Mouse (Mus musculus) forebrain, embryonic 10.5 days (tissue): ENCODE measurements around the gene Gpr152. TPM values are rescaled to one million over a fixed set of nuclear protein-coding genes. Genes with fewer than 3 reads are reported as not detected.

Experiments used
- DNase-seq: peaks from one replicate; pipeline ENCODE4 v3.0.0-alpha.2; 2017; ENCODE audit warnings: low spot score; ENCODE audit errors: extremely low spot score
- H3K27ac ChIP-seq: fragments of 300-500 bp; sonication (generic); 2 replicates; pipeline ENCODE4 v1.5.1; 2016; ENCODE audit warnings: mild to moderate bottlenecking
- H3K27me3 ChIP-seq: fragments of 300-500 bp; sonication (generic); 2 replicates; pipeline ENCODE4 v1.6.1; 2016; ENCODE audit warnings: mild to moderate bottlenecking; ENCODE audit not compliant: poor library complexity, severe bottlenecking
- H3K36me3 ChIP-seq: fragments of 300-500 bp; sonication (generic); replicated peaks from 2 replicates; pipeline ENCODE4 v1.6.1; 2016; ENCODE audit warnings: mild to moderate bottlenecking, moderate library complexity
- H3K4me1 ChIP-seq: fragments of 300-500 bp; sonication (generic); 2 replicates; pipeline ENCODE4 v1.6.1; 2016
- H3K4me3 ChIP-seq: fragments of 300-500 bp; sonication (generic); 2 replicates; pipeline ENCODE4 v1.5.1; 2016; ENCODE audit warnings: mild to moderate bottlenecking, moderate library complexity
- H3K9me3 ChIP-seq: fragments of 300-500 bp; sonication (generic); 2 replicates; pipeline ENCODE4 v1.6.1; 2016; ENCODE audit warnings: mild to moderate bottlenecking, moderate library complexity
- WGBS: fragments of 180-500 bp; shearing (Covaris S2); methylation state at CpG from one replicate; pipeline ENCODE4 v1.1.7; 2016; 5-methylcytosine and 5-hydroxymethylcytosine counted together
- polyA plus RNA-seq: library from polyadenylated mRNA; unstranded; fragments of >200 nt; fragmentation: Nextera tagmentation; extraction: Ambion mirVana; gene quantifications from 2 replicates; pipeline ENCODE4 v1.2.1, GENCODE M21; 2016

Gene Gpr152
- polyA plus RNA-seq, 1 experiment from 2014 or later: not detected

DNA sequence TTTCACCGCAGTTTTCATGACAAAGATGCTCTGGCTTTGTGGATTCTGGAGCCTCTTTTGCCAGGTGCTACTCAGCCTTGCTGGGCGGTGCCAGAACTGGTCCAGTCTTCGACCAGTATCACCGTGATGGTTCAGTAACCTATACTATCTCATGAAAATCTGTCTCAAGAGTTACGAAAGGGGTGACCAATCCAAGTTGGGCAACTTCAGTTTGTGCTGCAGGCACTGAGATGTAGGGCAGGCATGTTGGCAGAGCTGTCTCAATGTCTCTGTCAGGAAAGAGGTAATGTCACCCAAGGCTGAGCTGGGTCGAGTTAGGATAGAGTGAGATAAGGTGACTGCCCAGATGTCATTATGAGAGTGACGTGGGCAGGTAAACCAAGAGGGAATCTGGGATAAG lies 40.8 kb downstream of the Gpr152 start:
- no peak for DNase-seq
- WGBS: 89% methylated on average over 7 of the region's 7 CpGs
- no peak overlapping the region for H3K27ac ChIP-seq
- peaks cover 14% of the 10 kb centered on the region for H3K27me3 ChIP-seq
- H3K4me3 ChIP-seq: no peak overlapping the region
- H3K9me3 ChIP-seq: no peaks in the 10 kb centered on the region
- H3K4me1 ChIP-seq: peaks cover 33% of the 10 kb centered on the region
- no peaks in the 10 kb centered on the region for H3K36me3 ChIP-seq

DNA sequence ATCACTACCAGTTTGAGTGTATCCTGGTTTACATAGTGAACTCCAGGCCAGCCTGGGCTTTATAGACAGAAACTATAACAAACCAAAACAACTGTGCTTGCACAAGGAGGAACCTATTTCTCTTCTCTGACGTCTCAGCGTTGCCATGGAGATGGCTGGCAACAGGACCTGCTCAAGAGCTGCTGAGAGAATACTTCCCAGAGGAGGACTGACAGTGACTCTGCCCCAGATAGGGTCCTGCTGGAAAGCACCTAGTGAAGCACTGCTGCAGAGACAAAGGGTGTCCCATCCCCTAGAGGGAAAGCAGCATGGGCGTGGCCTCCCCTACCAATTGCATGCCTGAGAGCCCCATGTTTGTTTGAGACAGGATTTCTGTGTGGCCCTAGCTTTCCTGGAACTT lies 42.3 kb downstream of the Gpr152 start:
- Histone ChIP-seq H3K9me3 (no peaks in the 10 kb centered on the region), H3K27ac (no peak overlapping the region), H3K4me1 (peaks cover 30% of the 10 kb centered on the region), H3K27me3 (peaks cover 1% of the 10 kb centered on the region; the same call in 1 of the 2 replicates), H3K36me3 (no peaks in the 10 kb centered on the region), H3K4me3 (no peak overlapping the region)
- WGBS: 49% methylated on average over 3 of the region's 3 CpGs
- no peak for DNase-seq

DNA sequence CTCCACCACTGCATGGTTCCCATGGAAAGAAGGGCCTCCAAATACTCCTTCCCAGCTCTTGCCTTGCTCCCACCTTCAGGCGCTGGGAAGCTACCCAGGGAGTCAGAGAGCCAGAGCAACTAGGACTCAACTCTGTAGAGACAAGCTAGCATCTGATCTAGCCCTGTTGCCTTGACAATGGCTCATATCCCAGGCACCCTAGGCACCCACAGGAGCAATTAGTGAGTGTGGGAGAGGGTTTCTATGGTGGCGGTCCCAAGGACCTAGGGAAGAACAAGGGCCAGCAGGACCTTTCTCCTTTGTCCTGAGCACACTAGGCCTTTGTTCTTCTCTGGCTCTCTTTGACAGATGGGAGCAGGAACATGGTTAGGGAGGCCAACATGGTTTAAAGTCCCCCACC lies 44.1 kb downstream of the Gpr152 start:
- Histone ChIP-seq H3K27me3 (no peaks in the 10 kb centered on the region), H3K4me3 (no peak overlapping the region), H3K27ac (0 out of 2 replicates have a peak overlapping the region, but pooled peaks have one; percentile 4), H3K4me1 (peaks cover 30% of the 10 kb centered on the region), H3K9me3 (no peaks in the 10 kb centered on the region), H3K36me3 (no peaks in the 10 kb centered on the region)
- DNase-seq: no peak
- 82% methylated on average over 2 of the region's 2 CpGs for WGBS

DNA sequence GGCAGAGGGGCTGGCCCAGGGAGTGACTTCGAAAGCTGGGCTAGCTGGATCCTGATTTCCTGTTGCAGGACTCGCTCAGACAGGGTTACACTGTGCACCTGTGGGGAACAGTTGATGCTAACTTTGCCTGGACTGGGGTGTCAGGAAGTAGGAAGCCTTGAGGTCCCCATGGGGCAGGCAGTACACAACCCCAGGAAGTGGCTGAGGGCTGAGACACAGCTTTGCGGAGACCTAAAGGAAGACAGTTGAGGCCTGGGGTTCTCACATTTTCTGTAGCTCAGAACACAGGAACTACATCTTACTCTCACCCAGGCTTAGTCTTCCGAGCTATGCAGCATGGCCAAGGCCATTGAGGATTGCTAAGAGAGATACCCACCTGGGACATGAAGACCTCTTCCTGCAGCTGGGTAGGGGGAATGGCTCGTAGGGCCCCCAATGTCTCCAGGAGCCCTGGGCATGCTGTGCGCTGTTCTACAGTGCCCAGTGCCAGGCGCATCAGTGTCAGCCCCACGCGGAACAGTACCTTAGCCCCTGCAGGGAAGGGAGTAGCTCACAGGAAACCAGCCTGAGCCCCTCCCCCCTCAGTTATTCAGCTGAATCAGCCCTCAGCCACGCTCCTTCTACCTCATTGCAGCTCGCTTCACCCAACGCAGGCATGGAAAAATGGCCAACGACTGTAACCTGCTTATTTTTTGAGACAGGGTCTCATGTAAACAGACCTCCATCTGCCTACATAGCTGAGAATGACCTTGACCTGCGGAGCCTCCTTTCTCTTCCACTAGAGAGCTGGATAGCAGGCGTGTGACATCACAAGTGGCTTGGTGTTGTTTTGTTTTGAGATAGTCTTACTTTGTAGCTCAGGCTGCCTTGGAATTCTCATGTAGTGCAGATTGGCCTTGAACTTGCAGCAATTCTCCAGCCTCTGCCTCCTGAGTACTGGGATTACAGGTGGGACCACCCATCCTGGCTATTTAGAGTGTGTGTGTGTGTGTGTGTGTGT lies 45.7 kb downstream of the Gpr152 start:
- peaks cover 30% of the 10 kb centered on the region for H3K4me1 ChIP-seq
- H3K36me3 ChIP-seq: no peaks in the 10 kb centered on the region
- DNase-seq: no peak
- H3K9me3 ChIP-seq: no peaks in the 10 kb centered on the region
- H3K4me3 ChIP-seq: no peak overlapping the region
- H3K27ac ChIP-seq: 0 out of 2 replicates have a peak overlapping the region, but pooled peaks have one; percentile 37
- 66% methylated on average over 15 of the region's 15 CpGs for WGBS
- H3K27me3 ChIP-seq: no peaks in the 10 kb centered on the region

DNA sequence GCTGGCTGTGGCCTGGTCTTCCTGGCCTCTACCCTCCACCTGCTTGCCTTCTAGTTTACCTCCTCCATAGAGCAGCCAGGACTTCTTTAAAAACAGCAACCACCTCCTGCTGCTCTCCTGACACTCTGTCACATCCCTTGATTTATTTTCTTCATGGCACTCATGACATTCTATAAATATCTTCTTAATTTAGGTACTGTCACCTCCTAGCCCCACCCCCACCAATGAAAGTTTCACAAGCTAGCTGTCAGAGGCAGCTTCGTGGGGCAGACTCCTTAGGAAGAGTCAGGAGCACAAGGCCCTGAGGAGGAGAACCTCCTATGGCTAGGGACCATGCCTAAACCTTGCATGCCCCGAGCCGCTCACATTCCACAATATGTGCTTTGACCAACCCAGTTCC lies 47.7 kb downstream of the Gpr152 start:
- 77% methylated on average over 3 of the region's 3 CpGs for WGBS

DNA sequence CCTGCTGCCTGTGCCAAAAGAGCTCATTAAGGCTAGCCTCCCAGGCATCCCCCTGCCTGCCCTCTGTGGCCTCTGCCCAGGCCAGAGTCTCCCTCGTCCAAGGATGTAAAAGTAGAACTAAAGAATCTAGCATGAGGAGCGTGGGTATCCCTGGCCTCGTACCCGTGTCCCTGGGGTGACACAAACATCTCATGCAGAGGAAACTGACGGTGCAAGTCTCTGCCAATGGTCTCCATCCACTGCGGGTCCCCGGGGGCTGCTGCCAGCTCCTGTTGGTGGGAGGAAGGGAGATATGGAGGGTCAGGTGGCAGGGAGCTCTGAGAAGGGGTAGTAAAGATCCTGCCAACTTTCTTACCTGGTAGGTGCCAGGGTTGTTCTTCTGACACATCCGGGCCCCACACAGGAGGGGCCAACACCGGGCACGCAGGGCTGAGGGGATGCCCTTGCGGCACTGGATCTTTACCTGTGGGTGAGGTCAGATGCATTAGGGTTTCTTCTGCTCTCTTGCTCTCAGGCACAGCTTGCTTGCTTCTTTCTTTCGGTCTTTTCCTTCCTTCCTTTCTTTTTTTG lies 49.5 kb downstream of the Gpr152 start:
- no peak overlapping the region for H3K4me3 ChIP-seq

More for the DNA sequence above, 47.7 kb downstream of the Gpr152 start:
- Histone ChIP-seq H3K4me3 (no peak overlapping the region), H3K27ac (no peak overlapping the region), H3K27me3 (no peaks in the 10 kb centered on the region), H3K36me3 (no peaks in the 10 kb centered on the region), H3K4me1 (peaks cover 40% of the 10 kb centered on the region), H3K9me3 (no peaks in the 10 kb centered on the region)
- no peak for DNase-seq

DNA sequence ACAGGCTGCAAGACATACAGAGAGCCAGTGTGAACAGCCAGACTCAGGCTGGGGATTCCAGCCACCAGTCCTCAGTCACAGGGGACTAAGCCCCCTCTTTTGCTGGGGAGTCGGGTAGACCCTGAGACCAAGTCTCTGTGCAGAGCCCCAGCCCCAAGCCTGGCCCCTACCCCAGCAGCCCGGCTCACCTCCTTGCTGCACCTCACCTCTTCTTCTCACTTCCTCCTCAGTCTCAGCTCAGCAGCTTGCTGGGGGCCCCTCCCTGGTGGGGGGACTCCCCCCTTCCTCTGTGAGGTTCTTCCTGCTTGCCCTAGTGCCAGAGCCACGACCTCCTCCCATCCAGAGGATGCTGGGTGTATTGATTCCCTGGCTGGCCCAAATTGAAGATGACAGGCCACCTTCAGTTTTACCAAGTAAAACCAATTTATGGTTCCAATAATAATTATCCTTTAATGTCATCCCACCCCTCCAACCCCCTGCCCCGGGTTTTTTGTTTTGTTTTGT lies 51.3 kb downstream of the Gpr152 start, which contains the start of gene Tbc1d10c:
TSS of gene Tbc1d10c (minus strand) at position 454 of the 504 bp plus-strand sequence.
- Histone ChIP-seq H3K4me1 (peaks cover 42% of the 10 kb centered on the region), H3K4me3 (peak within 1 kb of the TSS; percentile 96), H3K36me3 (peaks cover 31% of the 10 kb centered on the region), H3K9me3 (no peaks in the 10 kb centered on the region), H3K27me3 (no peaks in the 10 kb centered on the region), H3K27ac (peak within 1 kb of the TSS; percentile 98)
- WGBS: 69% methylated on average over 4 of the region's 4 CpGs
- no peak for DNase-seq

More for the DNA sequence above, 49.5 kb downstream of the Gpr152 start:
- Histone ChIP-seq H3K9me3 (no peaks in the 10 kb centered on the region), H3K27me3 (no peaks in the 10 kb centered on the region), H3K4me1 (peaks cover 49% of the 10 kb centered on the region), H3K27ac (no peak overlapping the region), H3K36me3 (peaks cover 14% of the 10 kb centered on the region)
- no peak for DNase-seq
- WGBS: 90% methylated on average over 12 of the region's 12 CpGs

DNA sequence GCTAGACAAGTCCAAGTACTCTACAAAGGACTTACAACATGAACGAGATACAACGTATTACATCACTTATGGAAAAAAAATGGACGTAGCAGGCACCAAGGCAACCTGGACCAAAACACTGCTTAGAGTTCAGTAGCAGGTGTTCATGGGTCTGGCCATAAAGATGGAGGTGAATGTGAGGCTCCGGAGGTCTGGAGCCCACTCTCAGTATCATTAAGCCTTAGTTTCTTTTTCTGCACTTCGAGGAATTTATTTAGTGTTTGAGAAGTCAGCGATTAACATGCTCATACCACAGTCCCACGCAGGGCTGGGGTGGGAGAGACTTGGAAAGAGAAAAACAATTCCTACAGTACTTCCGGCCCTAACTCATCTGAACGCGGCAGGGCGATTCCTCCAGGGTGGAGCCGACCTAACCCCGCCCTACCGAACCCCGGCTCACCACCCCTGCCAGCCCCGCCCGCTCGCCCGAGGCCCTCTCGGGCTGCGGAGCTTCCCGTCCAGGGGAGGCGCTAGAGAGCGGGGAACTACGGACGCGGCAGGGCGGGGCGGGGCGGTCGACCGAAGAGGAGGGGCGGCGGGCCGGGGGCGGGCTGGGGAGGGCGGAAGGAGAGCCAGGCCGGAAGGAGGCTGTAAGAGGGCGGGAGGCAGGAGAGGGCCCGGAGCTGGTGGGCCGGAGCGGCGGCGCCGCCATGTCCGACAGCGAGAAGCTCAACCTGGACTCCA lies 52.1 kb downstream of the Gpr152 start, which contains the start of gene Ppp1ca:
TSS of gene Ppp1ca (plus strand) at position 538 of the 723 bp plus-strand sequence.
- WGBS: 6% methylated on average over 47 of the region's 47 CpGs

DNA sequence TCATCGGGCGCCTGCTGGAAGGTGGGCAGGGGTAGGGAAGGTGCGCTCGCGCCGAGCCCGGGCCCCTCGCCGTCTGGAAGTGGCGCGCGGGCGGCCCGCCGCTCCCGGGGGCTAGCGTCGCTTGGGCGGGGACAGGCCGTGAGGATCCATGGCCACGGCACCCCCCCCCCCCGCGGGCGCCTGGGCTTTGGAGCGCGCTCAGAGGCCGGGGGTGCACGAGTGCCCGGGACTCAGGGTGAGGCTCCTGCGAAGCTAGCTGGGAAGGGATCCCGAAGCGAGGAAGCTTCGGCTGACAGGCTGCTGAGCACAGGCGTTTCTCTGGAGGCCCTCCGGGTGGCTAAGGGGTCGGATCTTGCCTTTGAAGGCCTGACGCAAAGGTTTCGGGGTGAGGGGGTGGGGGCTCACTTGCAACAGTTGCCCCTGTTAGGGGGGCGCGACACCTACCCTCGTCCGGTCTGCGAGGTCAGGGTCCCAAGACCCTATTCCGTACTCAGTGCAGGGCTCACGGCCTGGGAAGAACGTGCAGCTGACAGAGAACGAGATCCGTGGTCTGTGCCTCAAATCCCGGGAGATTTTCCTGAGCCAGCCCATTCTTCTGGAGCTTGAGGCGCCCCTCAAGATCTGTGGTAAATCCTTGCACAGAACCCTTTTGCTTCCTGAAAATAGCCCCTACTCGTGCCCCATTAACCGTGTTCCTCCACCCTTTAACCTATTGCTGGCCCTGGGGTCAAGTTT lies 52.8 kb downstream of the Gpr152 start:
- H3K4me3 ChIP-seq: peak overlapping the region; percentile 96
- H3K4me1 ChIP-seq: peaks cover 55% of the 10 kb centered on the region
- WGBS: under 1% methylated on average over 50 of the region's 52 CpGs
- DNase-seq: no peak
- no peaks in the 10 kb centered on the region for H3K9me3 ChIP-seq
- peak overlapping the region; percentile 98 for H3K27ac ChIP-seq
- H3K36me3 ChIP-seq: peaks cover 47% of the 10 kb centered on the region
- no peaks in the 10 kb centered on the region for H3K27me3 ChIP-seq

More for the DNA sequence above, 52.1 kb downstream of the Gpr152 start, which contains the start of gene Ppp1ca:
- peaks cover 39% of the 10 kb centered on the region for H3K36me3 ChIP-seq
- peak; percentile 97 for DNase-seq
- H3K27me3 ChIP-seq: no peaks in the 10 kb centered on the region
- peak within 1 kb of the TSS; percentile 98 for H3K27ac ChIP-seq
- peak within 1 kb of the TSS; percentile 96 for H3K4me3 ChIP-seq
- H3K9me3 ChIP-seq: no peaks in the 10 kb centered on the region
- peaks cover 50% of the 10 kb centered on the region for H3K4me1 ChIP-seq

DNA sequence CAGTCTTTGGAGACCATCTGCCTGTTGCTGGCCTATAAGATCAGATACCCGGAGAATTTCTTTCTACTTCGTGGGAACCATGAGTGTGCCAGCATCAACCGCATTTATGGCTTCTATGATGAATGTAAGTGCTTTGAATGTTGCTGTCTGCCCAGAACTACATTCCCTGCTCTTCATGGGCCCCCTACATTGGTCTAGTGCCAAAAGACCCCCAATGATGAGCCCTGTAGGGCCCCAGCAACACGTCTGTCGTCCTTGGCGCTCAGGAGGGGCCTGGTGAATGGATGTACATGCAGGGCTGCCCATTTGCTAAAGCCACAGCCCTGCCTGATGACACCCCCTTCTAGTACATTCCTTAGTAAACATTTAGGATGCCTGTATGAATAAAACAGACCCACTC lies 53.5 kb downstream of the Gpr152 start:
- H3K4me3 ChIP-seq: peak overlapping the region; percentile 96
- H3K4me1 ChIP-seq: peaks cover 55% of the 10 kb centered on the region
- 75% methylated on average over 6 of the region's 6 CpGs for WGBS
- H3K27ac ChIP-seq: peak overlapping the region; percentile 98
- no peaks in the 10 kb centered on the region for H3K27me3 ChIP-seq
- H3K36me3 ChIP-seq: peaks cover 54% of the 10 kb centered on the region
- DNase-seq: no peak
- no peaks in the 10 kb centered on the region for H3K9me3 ChIP-seq

DNA sequence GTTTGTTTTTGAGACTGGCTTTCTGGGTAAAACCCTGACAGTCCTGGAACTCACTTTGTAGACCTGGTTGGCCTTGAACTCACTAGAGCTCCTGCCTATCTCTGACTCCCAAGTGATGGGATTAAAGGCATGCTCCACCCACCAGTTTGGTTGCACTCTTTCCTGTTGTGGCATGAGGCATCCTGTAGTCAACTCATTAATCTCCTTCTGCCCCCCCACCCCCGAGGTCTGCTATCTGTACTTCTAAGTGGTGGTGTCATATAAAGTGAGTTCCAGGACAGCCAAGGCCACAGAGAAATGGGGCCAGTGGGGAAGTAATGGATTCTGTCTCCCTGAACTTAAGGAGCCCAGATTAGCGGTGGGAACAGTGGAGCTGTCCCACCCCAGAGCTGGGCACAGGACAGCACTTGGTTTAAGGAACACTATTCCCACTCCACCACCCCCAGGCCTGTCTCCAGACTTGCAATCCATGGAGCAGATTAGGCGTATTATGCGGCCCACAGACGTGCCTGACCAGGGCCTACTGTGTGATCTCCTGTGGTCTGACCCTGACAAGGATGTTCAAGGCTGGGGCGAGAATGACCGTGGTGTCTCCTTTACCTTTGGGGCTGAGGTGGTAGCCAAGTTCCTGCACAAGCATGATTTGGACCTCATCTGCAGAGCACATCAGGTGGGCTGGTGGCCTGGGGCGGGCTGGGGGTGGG lies 54.6 kb downstream of the Gpr152 start:
- WGBS: 92% methylated on average over 8 of the region's 8 CpGs

More for the DNA sequence above, 54.6 kb downstream of the Gpr152 start:
- H3K4me3 ChIP-seq: peak overlapping the region; percentile 96; the same call in 1 of the 2 replicates
- H3K36me3 ChIP-seq: peaks cover 64% of the 10 kb centered on the region
- no peaks in the 10 kb centered on the region for H3K9me3 ChIP-seq
- H3K27me3 ChIP-seq: no peaks in the 10 kb centered on the region
- DNase-seq: no peak
- H3K27ac ChIP-seq: no peak overlapping the region
- peaks cover 57% of the 10 kb centered on the region for H3K4me1 ChIP-seq
